Mouse (Mus musculus) heart, adult 2 months (tissue): ENCODE measurements at regions not wholly inside any gene's neighbourhood (a gene's known extent, or its start where the extent isn't known, plus 50 kb on each side); places are given as distances from the start of the nearest gene placed in this dataset.
"Not testable (repeated sequence)": the region's sequence is repeated elsewhere in the genome, so short reads cannot be mapped to it uniquely, and the experiment has no call there.

Experiments
- DNase-seq, 2 experiments: peaks; one replicate each; pipeline ENCODE4 v3.0.0; 2021
- H3K27ac ChIP-seq: fragments of 200-600 bp; 2 replicates; pipeline ENCODE4 v1.8.1; 2022
- H3K27me3 ChIP-seq: fragments of 200-500 bp; 2 replicates; pipeline ENCODE4 v1.6.1; 2012; ENCODE audit warnings: mild to moderate bottlenecking, low read length, inconsistent platforms, mixed read lengths; ENCODE audit not compliant: control insufficient read depth, insufficient read depth
- H3K36me3 ChIP-seq: fragments of 200-500 bp; 2 replicates; pipeline ENCODE4 v1.6.1; 2012; ENCODE audit warnings: low read length, inconsistent platforms; ENCODE audit not compliant: control insufficient read depth, insufficient read depth
- H3K4me1 ChIP-seq: fragments of 200-500 bp; 2 replicates; pipeline ENCODE4 v1.6.1; 2011; ENCODE audit warnings: low read length; ENCODE audit not compliant: control insufficient read depth, insufficient read depth
- H3K4me3 ChIP-seq: fragments of 200-600 bp; 2 replicates; pipeline ENCODE4 v1.8.1; 2022
- H3K79me2 ChIP-seq: fragments of 200-500 bp; replicated peaks from 2 replicates; pipeline ENCODE4 v1.6.1; 2012; ENCODE audit warnings: mild to moderate bottlenecking, inconsistent platforms, low read length, moderate library complexity, mixed read lengths; ENCODE audit not compliant: control insufficient read depth, insufficient read depth
- H3K9ac ChIP-seq: fragments of 200-500 bp; 2 replicates; pipeline ENCODE4 v1.6.1; 2012; ENCODE audit warnings: low read depth, mild to moderate bottlenecking, control low read depth, inconsistent platforms, low read length, mixed read lengths
- CTCF ChIP-seq: fragments of 200-600 bp; IDR thresholded peaks from 2 replicates; pipeline ENCODE4 v1.8.1; 2022; ENCODE audit warnings: antibody characterized with exemption, mild to moderate bottlenecking, moderate library complexity
- EP300 ChIP-seq: fragments of 200-500 bp; IDR thresholded peaks from 2 replicates; pipeline ENCODE4 v1.6.1; 2011; ENCODE audit warnings: low read depth, low read length, control low read depth; ENCODE audit not compliant: insufficient read depth
- POLR2A ChIP-seq: fragments of 200-500 bp; IDR thresholded peaks from 2 replicates; pipeline ENCODE4 v1.6.1; 2011; ENCODE audit warnings: mild to moderate bottlenecking, low read depth, low read length, control low read depth; ENCODE audit not compliant: insufficient read depth
- WGBS: fragments of 180-500 bp; shearing (Covaris S2); methylation state at CpG from one replicate; pipeline ENCODE4 v1.1.7; 2018; 5-methylcytosine and 5-hydroxymethylcytosine counted together
- intact Hi-C: fragments of 180-260 bp; cut with DNase I; formaldehyde crosslinking; loops from one replicate; pipeline ENCODE4 v1.15.1; 2025

- Histone ChIP-seq H3K9ac (no peak overlapping the region), H3K27ac (no peak overlapping the region), H3K79me2 (no peaks in the 10 kb centered on the region), H3K36me3 (no peaks in the 10 kb centered on the region), H3K27me3 (no peaks in the 10 kb centered on the region), H3K4me1 (no peaks in the 10 kb centered on the region), H3K4me3 (no peak overlapping the region)
- intact Hi-C loops = no loop called here
- WGBS = 82% methylated on average over 7 of the region's 7 CpGs
- DNase-seq = peak in 1 of 2 experiments; percentile 15
- no peak for TF ChIP-seq CTCF
- TF ChIP-seq POLR2A = no peak
- TF ChIP-seq EP300 = no peak
Measured at GRCm38 (mm10) chr14:45809491-45809890, 151.5 kb upstream of the Ddhd1 start.

- Histone ChIP-seq H3K9ac (no peak overlapping the region), H3K27ac (no peak overlapping the region), H3K4me3 (no peak overlapping the region), H3K79me2 (no peaks in the 10 kb centered on the region), H3K4me1 (no peaks in the 10 kb centered on the region), H3K27me3 (no peaks in the 10 kb centered on the region), H3K36me3 (no peaks in the 10 kb centered on the region)
- TF ChIP-seq POLR2A = no peak
- TF ChIP-seq CTCF = no peak
- TF ChIP-seq EP300 = no peak
- DNase-seq = no peak
- intact Hi-C loops = no loop called here
- WGBS = 61% methylated on average over 4 of the region's 4 CpGs
Measured at GRCm38 (mm10) chr14:45810101-45810500, 152.2 kb upstream of the Ddhd1 start.

- H3K4me1 ChIP-seq = no peaks in the 10 kb centered on the region
- H3K36me3 ChIP-seq = no peaks in the 10 kb centered on the region
- no peaks in the 10 kb centered on the region for H3K27me3 ChIP-seq
- intact Hi-C loops = no loop called here
- 21% methylated on average over 3 of the region's 3 CpGs for WGBS
- no peak overlapping the region for H3K9ac ChIP-seq
- no peak overlapping the region for H3K4me3 ChIP-seq
- no peak overlapping the region for H3K27ac ChIP-seq
- no peak for TF ChIP-seq POLR2A
- TF ChIP-seq CTCF = no peak
- no peak for TF ChIP-seq EP300
- H3K79me2 ChIP-seq = no peaks in the 10 kb centered on the region
- no peak for DNase-seq
Measured at GRCm38 (mm10) chr14:45810630-45811029, 152.7 kb upstream of the Ddhd1 start.

- 76% methylated on average over 2 of the region's 2 CpGs for WGBS
- intact Hi-C loops = no loop called here
- Histone ChIP-seq H3K4me3 (no peak overlapping the region), H3K4me1 (no peaks in the 10 kb centered on the region), H3K9ac (no peak overlapping the region), H3K27ac (no peak overlapping the region), H3K79me2 (no peaks in the 10 kb centered on the region), H3K27me3 (no peaks in the 10 kb centered on the region), H3K36me3 (no peaks in the 10 kb centered on the region)
- DNase-seq = no peak
- TF ChIP-seq POLR2A (no peak), EP300 (no peak), CTCF (no peak)
Measured at GRCm38 (mm10) chr14:45815598-45815997, 157.7 kb upstream of the Ddhd1 start.

GRCm38 (mm10) chr14:45816611-45817010, 158.7 kb upstream of the Ddhd1 start:
- H3K27me3 ChIP-seq, H3K4me3 ChIP-seq, H3K79me2 ChIP-seq, H3K36me3 ChIP-seq, H3K27ac ChIP-seq, H3K9ac ChIP-seq, H3K4me1 ChIP-seq, intact Hi-C loops, DNase-seq: not testable (repeated sequence)
- 93% methylated on average over 17 of the region's 17 CpGs for WGBS

- TF ChIP-seq POLR2A (no peak), EP300 (no peak), CTCF (no peak)
- Histone ChIP-seq H3K9ac (no peak overlapping the region), H3K4me3 (no peak overlapping the region), H3K27me3 (no peaks in the 10 kb centered on the region), H3K79me2 (no peaks in the 10 kb centered on the region), H3K4me1 (no peaks in the 10 kb centered on the region), H3K27ac (no peak overlapping the region), H3K36me3 (no peaks in the 10 kb centered on the region)
- 76% methylated on average over 3 of the region's 3 CpGs for WGBS
- DNase-seq = no peak
- intact Hi-C loops = no loop called here
Measured at GRCm38 (mm10) chr14:45817756-45818155, 159.8 kb upstream of the Ddhd1 start.

DNA sequence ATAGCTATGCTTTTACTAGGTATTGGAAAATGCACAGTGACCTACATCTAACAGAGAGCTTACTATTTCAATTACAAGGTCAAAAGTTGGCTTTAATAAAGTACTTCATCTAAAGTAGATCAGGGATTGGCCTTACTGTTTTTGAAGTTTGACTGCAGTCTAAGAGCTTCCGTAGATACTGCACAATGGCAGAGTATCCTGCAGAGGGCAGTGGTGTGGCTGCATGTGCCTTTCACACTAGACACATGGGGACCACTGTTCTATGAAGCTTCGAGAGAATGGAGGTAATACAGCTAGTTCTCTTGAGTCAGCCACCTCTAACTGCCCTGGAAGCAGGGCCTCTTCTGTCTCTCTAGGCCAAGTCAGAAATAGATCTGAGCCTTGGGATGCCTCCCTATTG, 166.7 kb upstream of the Ddhd1 start:
- TF ChIP-seq EP300 (no peak), CTCF (peak; percentile 12; the same call in 1 of the 2 replicates)
- H3K9ac ChIP-seq = no peak overlapping the region
- no peak overlapping the region for H3K27ac ChIP-seq

More for the DNA sequence above, 166.7 kb upstream of the Ddhd1 start:
- DNase-seq = no peak
- WGBS = 67% methylated on average over 2 of the region's 2 CpGs
- no peak overlapping the region for H3K4me3 ChIP-seq
- no peaks in the 10 kb centered on the region for H3K27me3 ChIP-seq
- H3K79me2 ChIP-seq = no peaks in the 10 kb centered on the region
- no peaks in the 10 kb centered on the region for H3K4me1 ChIP-seq
- no peaks in the 10 kb centered on the region for H3K36me3 ChIP-seq
- intact Hi-C loops = no loop called here
